11 mouse cellular contexts compared by ENCODE assay signal in the genomic region with DNA sequence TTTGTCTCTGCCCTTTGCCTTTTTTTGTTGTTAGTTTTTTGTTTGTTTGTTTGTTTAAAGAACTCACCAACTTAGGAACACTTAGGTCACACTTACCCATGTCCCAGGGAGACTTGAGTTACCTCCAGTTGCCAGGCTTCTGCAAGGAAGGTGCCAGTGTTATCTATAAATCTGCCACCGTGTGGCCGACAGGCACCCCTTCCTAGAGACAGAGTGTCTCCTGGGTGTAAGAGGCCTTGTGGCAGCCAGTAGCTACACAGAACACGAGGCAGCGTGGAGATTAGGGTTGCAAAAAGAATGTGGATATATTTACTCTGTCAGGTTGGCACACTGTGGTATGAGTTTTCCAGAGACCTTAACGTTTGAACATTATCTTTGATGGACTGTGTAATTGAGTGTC. TPM values are rescaled to one million over a fixed set of nuclear protein-coding genes. Genes with fewer than 3 reads are reported as not detected.
DNase-seq lines count a peak whose midpoint lies in the region; ATAC-seq and TF ChIP-seq lines count a peak whose summit lies in the region.
"Had no signal": no experiment of that assay in that cellular context is flagged by ENCODE, and none has a peak within 500 bp of the region (broad histone marks: within the 10 kb centered on the region; RNA-seq: fewer than 3 reads in every experiment).

No protein-coding gene starts in this region.

- H3K27ac ChIP-seq in layer of hippocampus, adult 2 months: no peak overlapping the region
- H3K27ac ChIP-seq: limb, embryonic 13.5 days; macrophage had no signal

- TF ChIP-seq CTCF in layer of hippocampus, adult 2 months (conservative IDR thresholded peaks at IDR 0.05): peak; percentile 42

- no peak overlapping the region for H3K4me3 ChIP-seq in layer of hippocampus, adult 2 months
- H3K4me3 ChIP-seq: limb, embryonic 13.5 days; myocyte had no signal

- ATAC-seq in erythroid progenitor cell, adult 5-6 weeks (replicated peaks; ENCODE audit: low FRiP score, poor library complexity, severe bottlenecking): 0 out of 2 replicates have a peak, but pooled peaks have one; percentile 33

- peak; percentile 68 for DNase-seq in gastrocnemius, postnatal 25 days
- DNase-seq in gastrocnemius, postnatal 4 days (ENCODE audit: low spot score in 2 of 2): no peak
- no peak for DNase-seq in layer of hippocampus, adult 2 months (ENCODE audit: low spot score in 2 of 2)
- no peak for DNase-seq in layer of hippocampus, adult 18-20 months (ENCODE audit: low spot score in 2 of 2)
- DNase-seq in 3T3-L1 (ENCODE audit: low read depth, low spot score): peak; percentile 20
- DNase-seq in adrenal gland, postnatal 25 days: no peak
- no peak for DNase-seq in layer of hippocampus, adult 8-10 months (ENCODE audit: low spot score in 2 of 2)

RNA-seq across cellular contexts. Expression of a gene that starts 29.1 kb away (rescaled TPM):
- total RNA-seq in gastrocnemius, postnatal 25 days (2021): 10 to 100 TPM; 51.0 to 79.9 TPM
- total RNA-seq in gastrocnemius, postnatal 4 days (2021): 10 to 100 TPM; 53.7 to 62.8 TPM
- 1 to 10 TPM; 2.3 to 3.3 TPM for total RNA-seq in layer of hippocampus, adult 2 months (2021)
- 1 to 10 TPM; 1.7 to 2.9 TPM for total RNA-seq in layer of hippocampus, adult 18-20 months (2021)
- not detected in 2 replicates for total RNA-seq in erythroid progenitor cell, adult 5-6 weeks (2015; ENCODE audit: low replicate concordance)
- 0.61 TPM in 1 of 2 replicates, not detected in the other for total RNA-seq in erythroid progenitor cell, adult 5-6 weeks (2017; ENCODE audit: low replicate concordance)
- 2.2 and 2.6 TPM in 2 replicates for total RNA-seq in adrenal gland, postnatal 25 days (2021)
- total RNA-seq in layer of hippocampus, adult 8-10 months (2022): 1 to 10 TPM; 1.8 to 4.0 (median 3.2) TPM

RNA-seq across cellular contexts. Expression of a gene that starts 47.9 kb away (rescaled TPM):
- total RNA-seq in gastrocnemius, postnatal 25 days (2021): 10 to 100 TPM; 13.9 to 16.0 TPM
- total RNA-seq in gastrocnemius, postnatal 4 days (2021): 10 to 100 TPM; 35.8 to 42.2 TPM
- total RNA-seq in layer of hippocampus, adult 2 months (2021): 10 to 100 TPM; 44.7 to 49.4 TPM
- total RNA-seq in layer of hippocampus, adult 18-20 months (2021): 10 to 100 TPM; 40.8 to 42.8 TPM
- total RNA-seq in erythroid progenitor cell, adult 5-6 weeks (2015; ENCODE audit: low replicate concordance): 119 and 138 TPM in 2 replicates
- total RNA-seq in erythroid progenitor cell, adult 5-6 weeks (2017; ENCODE audit: low replicate concordance): 155 and 213 TPM in 2 replicates
- total RNA-seq in adrenal gland, postnatal 25 days (2021): 39.2 and 43.3 TPM in 2 replicates
- 10 to 100 TPM; 39.1 to 47.5 (median 43.6) TPM for total RNA-seq in layer of hippocampus, adult 8-10 months (2022)

RNA-seq across cellular contexts. Expression of a gene that starts 59.2 kb away (rescaled TPM):
- total RNA-seq in gastrocnemius, postnatal 25 days (2021): 10 to 100 TPM; 42.5 to 67.6 TPM
- 10 to 100 TPM; 81.5 to 91.3 TPM for total RNA-seq in gastrocnemius, postnatal 4 days (2021)
- total RNA-seq in layer of hippocampus, adult 2 months (2021): 10 to 100 TPM; 23.6 to 36.0 TPM
- total RNA-seq in layer of hippocampus, adult 18-20 months (2021): 10 to 100 TPM; 33.4 to 47.2 TPM
- total RNA-seq in erythroid progenitor cell, adult 5-6 weeks (2015; ENCODE audit: low replicate concordance): 28.8 and 39.8 TPM in 2 replicates
- total RNA-seq in erythroid progenitor cell, adult 5-6 weeks (2017; ENCODE audit: low replicate concordance): 11.7 and 35.8 TPM in 2 replicates
- total RNA-seq in adrenal gland, postnatal 25 days (2021): 52.6 and 90.3 TPM in 2 replicates
- 10 to 100 TPM; 37.1 to 57.5 (median 47.8) TPM for total RNA-seq in layer of hippocampus, adult 8-10 months (2022)

Comparison
In these comparisons a context has a peak if more than half of its experiments do, and no peak if none do; other contexts are left out.
1. DNase-seq: peak in gastrocnemius, postnatal 25 days (single experiment) and 3T3-L1 (single experiment); none in gastrocnemius, postnatal 4 days (0 of 2), layer of hippocampus, adult 2 months (0 of 2), layer of hippocampus, adult 18-20 months (0 of 2), adrenal gland, postnatal 25 days (single experiment) and layer of hippocampus, adult 8-10 months (0 of 2).
2. RNA of a gene that starts 29.1 kb away (total RNA-seq): 51.0 to 79.9 TPM in gastrocnemius, postnatal 25 days and 53.7 to 62.8 TPM in gastrocnemius, postnatal 4 days; 1.8 to 4.0 TPM in layer of hippocampus, adult 8-10 months, 2.3 to 3.3 TPM in layer of hippocampus, adult 2 months, 1.7 to 2.9 TPM in layer of hippocampus, adult 18-20 months, 2.2 to 2.6 TPM in adrenal gland, postnatal 25 days and 0.61 TPM in erythroid progenitor cell, adult 5-6 weeks; every median in the first group is over 10 times any median in the second.